Mouse (Mus musculus) bone marrow macrophage, adult 2 months (primary cell): ENCODE measurements at regions not wholly inside any gene's neighbourhood (a gene's known extent, or its start where the extent isn't known, plus 50 kb on each side); places are given as distances from the start of the nearest gene placed in this dataset.

ENCODE experiments used
- CTCF ChIP-seq: IDR thresholded peaks from 2 replicates; pipeline ENCODE4 v1.5.1; 2012; ENCODE audit warnings: low read depth, mild to moderate bottlenecking, low read length, moderate library complexity
- POLR2A ChIP-seq: IDR thresholded peaks from 2 replicates; pipeline ENCODE4 v1.6.1; 2012; ENCODE audit warnings: mild to moderate bottlenecking, low read depth, low read length, borderline replicate concordance

- TF ChIP-seq CTCF (no peak), POLR2A (no peak)
Observed at GRCm38 (mm10) chr12:77084744-77085143, 122.7 kb upstream of the Max start.
